Mouse (Mus musculus) liver, embryonic 13.5 days (tissue): ENCODE measurements at regions not wholly inside any gene's neighbourhood (a gene's known extent, or its start where the extent isn't known, plus 50 kb on each side); places are given as distances from the start of the nearest gene placed in this dataset.

Experiments
- ATAC-seq: fragments of 200-750 bp; cut with Nextera tagmentation; 2 replicates; pipeline ENCODE4 v1.8.0; 2017; ENCODE audit warnings: low read depth, mild to moderate bottlenecking, moderate number of reproducible peaks, moderate library complexity
- DNase-seq: peaks from one replicate; pipeline ENCODE4 v3.0.0; 2022
- H3K27ac ChIP-seq: fragments of 300-500 bp; sonication (generic); 2 replicates; pipeline ENCODE4 v1.5.1; 2015; ENCODE audit warnings: moderate library complexity, mild to moderate bottlenecking, inconsistent platforms
- H3K27me3 ChIP-seq: fragments of 300-500 bp; sonication (generic); 2 replicates; pipeline ENCODE4 v1.6.1; 2015; ENCODE audit warnings: mild to moderate bottlenecking, inconsistent platforms
- H3K36me3 ChIP-seq: fragments of 300-500 bp; sonication (generic); 2 replicates; pipeline ENCODE4 v1.6.1; 2015; ENCODE audit warnings: mild to moderate bottlenecking, inconsistent platforms
- H3K4me1 ChIP-seq: fragments of 300-500 bp; sonication (generic); replicated peaks from 2 replicates; pipeline ENCODE4 v1.6.1; 2015; ENCODE audit warnings: inconsistent platforms
- H3K4me2 ChIP-seq: fragments of 300-500 bp; sonication (generic); 2 replicates; pipeline ENCODE4 v1.6.1; 2015; ENCODE audit warnings: inconsistent platforms, mild to moderate bottlenecking, moderate library complexity
- H3K4me3 ChIP-seq: fragments of 300-500 bp; sonication (generic); replicated peaks from 2 replicates; pipeline ENCODE4 v1.5.1; 2015; ENCODE audit warnings: mild to moderate bottlenecking, inconsistent platforms
- H3K9ac ChIP-seq: fragments of 300-500 bp; sonication (generic); 2 replicates; pipeline ENCODE4 v1.6.1; 2015; ENCODE audit warnings: mild to moderate bottlenecking, inconsistent platforms
- H3K9me3 ChIP-seq: fragments of 300-500 bp; sonication (generic); replicated peaks from 2 replicates; pipeline ENCODE4 v1.6.1; 2016; ENCODE audit warnings: inconsistent platforms
- WGBS: fragments of 180-500 bp; shearing (Covaris S2); methylation state at CpG from one replicate; pipeline ENCODE4 v1.1.7; 2015; ENCODE audit not compliant: insufficient replicate concordance; 5-methylcytosine and 5-hydroxymethylcytosine counted together

GRCm38 (mm10) chr7:69770980-69771348, 595.6 kb downstream of the Nr2f2 start:
- no peaks in the 10 kb centered on the region for H3K9me3 ChIP-seq
- H3K27ac ChIP-seq, result no peak overlapping the region
- H3K9ac ChIP-seq, result no peak overlapping the region
- no peak overlapping the region for H3K4me2 ChIP-seq
- DNase-seq (no peak), ATAC-seq (no peak)
- WGBS, result 60% methylated on average over 5 of the region's 5 CpGs
- H3K27me3 ChIP-seq, result no peaks in the 10 kb centered on the region
- H3K4me1 ChIP-seq, result no peaks in the 10 kb centered on the region
- H3K4me3 ChIP-seq, result no peak overlapping the region
- no peaks in the 10 kb centered on the region for H3K36me3 ChIP-seq

DNA sequence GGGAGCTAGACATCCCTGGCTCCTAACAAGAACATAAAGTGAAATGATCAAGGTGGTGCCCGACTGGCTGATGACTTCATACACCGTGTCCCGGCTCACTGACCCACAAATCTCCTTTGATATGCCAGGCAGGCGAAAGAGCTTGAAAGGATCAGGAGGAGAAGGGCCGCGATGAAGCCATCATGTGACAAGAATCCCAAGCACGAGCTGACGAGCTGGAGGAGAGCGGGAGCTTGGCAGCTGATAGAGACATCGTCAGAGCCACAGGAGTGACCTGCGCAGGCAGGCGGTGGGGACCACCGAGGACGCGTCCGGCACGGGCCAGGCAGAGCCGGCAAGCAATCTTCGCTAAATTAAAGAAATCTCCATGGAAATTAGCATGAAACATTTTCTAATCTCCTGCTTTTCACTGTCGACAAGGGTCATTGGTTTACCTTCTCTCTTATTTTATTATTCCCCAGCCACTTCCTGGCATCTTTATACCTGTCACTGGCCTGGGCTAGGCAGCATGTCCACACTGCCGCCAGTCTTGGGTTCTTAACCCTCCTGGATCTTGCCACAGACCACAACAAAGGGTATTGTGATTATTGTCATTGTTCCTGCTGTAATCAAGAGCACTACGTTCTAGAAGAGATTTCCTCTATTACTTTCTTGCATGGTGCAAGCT, 596.1 kb downstream of the Nr2f2 start:
- H3K27ac ChIP-seq, result no peak overlapping the region
- H3K9me3 ChIP-seq, result no peaks in the 10 kb centered on the region
- 51% methylated on average over 22 of the region's 22 CpGs for WGBS
- H3K4me2 ChIP-seq, result no peak overlapping the region
- no peak for ATAC-seq
- no peaks in the 10 kb centered on the region for H3K36me3 ChIP-seq
- no peaks in the 10 kb centered on the region for H3K27me3 ChIP-seq
- no peaks in the 10 kb centered on the region for H3K4me1 ChIP-seq
- no peak for DNase-seq
- H3K9ac ChIP-seq, result no peak overlapping the region
- H3K4me3 ChIP-seq, result no peak overlapping the region

DNA sequence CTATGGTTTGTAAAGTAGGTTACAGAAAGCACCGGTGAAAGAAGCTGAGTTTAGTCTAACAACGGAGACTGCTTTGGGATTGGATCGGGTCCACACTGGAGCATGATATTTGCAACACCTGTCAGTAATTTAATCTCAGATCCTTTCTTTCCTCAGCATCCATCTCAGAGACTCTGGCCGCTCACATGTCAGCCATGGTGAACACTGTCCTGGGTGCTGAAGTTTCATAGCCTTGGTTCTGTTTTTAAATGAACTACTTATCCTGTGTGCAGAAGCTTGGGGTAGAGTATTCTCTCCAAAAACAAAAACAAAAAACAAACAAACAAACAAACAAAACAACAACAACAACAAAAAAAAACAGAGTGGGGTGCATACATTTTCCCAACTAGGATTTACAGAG, 600.1 kb downstream of the Nr2f2 start:
- WGBS, result 61% methylated on average over 4 of the region's 4 CpGs
- Histone ChIP-seq H3K9ac (no peak overlapping the region), H3K4me1 (no peaks in the 10 kb centered on the region), H3K4me2 (no peak overlapping the region), H3K27ac (no peak overlapping the region), H3K4me3 (no peak overlapping the region), H3K36me3 (no peaks in the 10 kb centered on the region), H3K9me3 (no peaks in the 10 kb centered on the region), H3K27me3 (no peaks in the 10 kb centered on the region)
- ATAC-seq, result no peak
- no peak for DNase-seq

DNA sequence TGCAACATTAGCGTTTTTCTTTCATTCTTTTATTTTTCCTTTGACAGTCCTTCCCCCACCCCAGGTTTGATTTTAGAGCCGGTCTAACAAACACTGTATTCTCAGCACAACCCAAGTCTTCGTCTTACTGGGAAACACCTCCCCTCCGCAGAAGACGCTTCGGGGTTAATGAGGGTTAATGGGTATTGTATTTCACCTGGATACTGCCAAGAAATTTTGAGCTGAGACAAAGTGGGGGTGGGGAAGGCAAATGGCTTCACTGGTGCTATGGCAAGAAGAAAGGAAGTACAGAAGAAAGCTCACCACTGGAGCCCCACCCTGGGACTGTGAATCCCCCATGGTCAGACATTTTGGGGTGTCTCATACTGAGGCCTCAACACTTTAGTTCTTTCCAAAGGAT, 626.0 kb downstream of the Nr2f2 start:
- H3K4me1 ChIP-seq, result no peaks in the 10 kb centered on the region
- no peak overlapping the region for H3K4me2 ChIP-seq
- H3K9ac ChIP-seq, result no peak overlapping the region
- H3K4me3 ChIP-seq, result no peak overlapping the region
- 72% methylated on average over 6 of the region's 6 CpGs for WGBS
- no peak for DNase-seq
- H3K27me3 ChIP-seq, result no peaks in the 10 kb centered on the region
- no peaks in the 10 kb centered on the region for H3K36me3 ChIP-seq
- no peaks in the 10 kb centered on the region for H3K9me3 ChIP-seq
- H3K27ac ChIP-seq, result no peak overlapping the region
- no peak for ATAC-seq

DNA sequence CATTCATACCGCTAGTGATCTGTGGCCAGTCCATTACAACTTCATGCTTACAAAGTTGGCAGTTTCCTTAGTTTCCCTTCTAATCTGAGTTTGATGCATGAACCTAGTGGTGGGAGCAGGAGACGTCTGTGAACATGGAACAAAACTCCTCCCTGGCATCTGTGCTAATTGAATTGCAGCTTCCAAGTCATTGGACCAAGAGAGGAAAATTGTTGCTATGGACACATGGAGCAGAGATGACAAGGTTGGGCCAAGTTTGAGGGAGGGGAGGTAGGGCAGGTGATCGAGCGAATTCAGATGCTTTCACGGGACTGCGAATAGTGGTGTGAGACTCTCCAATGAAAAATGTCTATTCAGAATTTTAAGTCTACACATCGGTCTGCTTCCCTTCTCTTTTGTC, 627.5 kb downstream of the Nr2f2 start:
- DNase-seq, result no peak
- Histone ChIP-seq H3K4me1 (no peaks in the 10 kb centered on the region), H3K4me3 (no peak overlapping the region), H3K9me3 (no peaks in the 10 kb centered on the region), H3K27me3 (no peaks in the 10 kb centered on the region), H3K9ac (no peak overlapping the region), H3K36me3 (no peaks in the 10 kb centered on the region), H3K27ac (no peak overlapping the region), H3K4me2 (no peak overlapping the region)
- WGBS, result 72% methylated on average over 7 of the region's 7 CpGs
- ATAC-seq, result no peak

- Histone ChIP-seq H3K27ac (no peak overlapping the region), H3K4me3 (no peak overlapping the region), H3K9me3 (no peaks in the 10 kb centered on the region), H3K27me3 (no peaks in the 10 kb centered on the region), H3K36me3 (no peaks in the 10 kb centered on the region), H3K9ac (no peak overlapping the region), H3K4me2 (no peak overlapping the region), H3K4me1 (no peaks in the 10 kb centered on the region)
- no peak for DNase-seq
- 78% methylated on average over 5 of the region's 5 CpGs for WGBS
- no peak for ATAC-seq
Observed at GRCm38 (mm10) chr7:69715081-69715480, 651.5 kb downstream of the Nr2f2 start.

DNA sequence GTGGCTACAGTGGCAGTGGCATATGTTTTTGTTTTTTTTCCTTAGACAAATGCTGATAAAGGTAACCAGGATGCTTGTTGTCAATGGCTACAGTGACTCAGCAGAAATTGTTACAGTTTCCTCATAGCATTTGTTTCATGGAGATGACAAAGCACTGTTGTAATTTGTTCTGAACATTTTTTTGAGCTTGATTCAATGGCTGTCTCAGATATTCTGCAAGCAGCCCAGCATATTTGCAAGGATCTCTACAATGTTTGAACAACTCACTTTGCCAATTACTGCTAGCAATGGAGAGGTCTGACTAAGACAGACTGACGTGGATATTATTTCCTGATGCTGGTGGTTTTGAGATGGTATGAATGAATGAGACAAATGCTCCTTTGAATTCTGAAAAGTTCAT, 696.3 kb downstream of the Nr2f2 start:
- DNase-seq (no peak), ATAC-seq (no peak)
- WGBS, result 44% methylated on average over 1 of the region's 1 CpGs
- no peaks in the 10 kb centered on the region for H3K27me3 ChIP-seq
- H3K9me3 ChIP-seq, result no peaks in the 10 kb centered on the region
- no peak overlapping the region for H3K27ac ChIP-seq
- no peaks in the 10 kb centered on the region for H3K4me1 ChIP-seq
- no peak overlapping the region for H3K4me2 ChIP-seq
- no peaks in the 10 kb centered on the region for H3K36me3 ChIP-seq
- H3K4me3 ChIP-seq, result no peak overlapping the region
- no peak overlapping the region for H3K9ac ChIP-seq

GRCm38 (mm10) chr7:69655583-69655982, 711.0 kb downstream of the Nr2f2 start:
- H3K4me3 ChIP-seq, result no peak overlapping the region
- 9% methylated on average over 9 of the region's 9 CpGs for WGBS
- H3K27me3 ChIP-seq, result no peaks in the 10 kb centered on the region
- no peaks in the 10 kb centered on the region for H3K4me1 ChIP-seq
- no peak overlapping the region for H3K27ac ChIP-seq
- DNase-seq (no peak), ATAC-seq (no peak)
- no peak overlapping the region for H3K4me2 ChIP-seq
- H3K9ac ChIP-seq, result no peak overlapping the region
- no peaks in the 10 kb centered on the region for H3K36me3 ChIP-seq
- no peaks in the 10 kb centered on the region for H3K9me3 ChIP-seq

DNA sequence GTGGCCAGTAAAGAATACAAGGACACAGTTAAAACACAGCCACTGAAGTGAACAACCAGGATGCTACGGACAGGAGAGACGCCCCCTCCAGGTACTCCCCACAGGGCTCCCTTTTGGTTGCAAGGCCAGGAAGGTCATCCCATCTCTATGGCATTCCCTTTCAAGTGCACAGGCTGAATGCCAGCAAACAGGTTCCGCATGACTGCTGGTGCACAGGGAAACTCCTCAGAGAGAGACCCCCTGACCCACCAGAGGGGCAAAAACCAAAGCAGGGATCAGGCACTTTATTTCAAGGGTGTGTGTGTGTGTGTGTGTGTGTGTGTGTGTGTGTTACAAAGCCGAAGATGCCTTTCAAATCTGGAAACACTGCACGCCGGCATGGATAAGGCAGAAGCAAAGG, 721.1 kb downstream of the Nr2f2 start:
- WGBS, result 60% methylated on average over 6 of the region's 6 CpGs
- ATAC-seq, result no peak
- DNase-seq, result no peak

DNA sequence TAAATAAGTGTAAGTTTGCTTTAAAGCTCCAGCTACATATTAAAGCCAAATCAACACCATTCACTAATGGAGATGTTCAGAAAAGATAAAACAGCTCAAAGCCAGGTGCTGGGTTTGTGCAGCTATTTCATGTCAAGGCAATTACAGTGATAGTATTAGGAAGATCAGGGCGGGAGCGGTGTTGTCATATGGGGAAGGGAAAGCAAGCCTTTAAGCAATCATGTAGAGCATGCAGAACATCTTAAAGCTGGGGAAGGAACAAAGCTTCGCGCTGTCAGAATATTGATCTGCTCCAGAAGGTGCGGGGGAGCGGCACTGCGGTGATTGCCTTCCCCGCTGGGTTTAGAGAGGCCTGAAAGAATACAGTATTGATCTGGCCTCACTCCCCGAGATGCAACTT, 724.9 kb downstream of the Nr2f2 start:
- ATAC-seq (no peak), DNase-seq (no peak)
- WGBS, result 53% methylated on average over 9 of the region's 9 CpGs
- no peak overlapping the region for H3K4me3 ChIP-seq
- no peaks in the 10 kb centered on the region for H3K4me1 ChIP-seq
- no peaks in the 10 kb centered on the region for H3K27me3 ChIP-seq
- no peaks in the 10 kb centered on the region for H3K9me3 ChIP-seq
- no peak overlapping the region for H3K27ac ChIP-seq
- H3K9ac ChIP-seq, result no peak overlapping the region
- H3K36me3 ChIP-seq, result no peaks in the 10 kb centered on the region
- no peak overlapping the region for H3K4me2 ChIP-seq

More for the DNA sequence above, 721.1 kb downstream of the Nr2f2 start:
- Histone ChIP-seq H3K4me3 (no peak overlapping the region), H3K4me1 (no peaks in the 10 kb centered on the region), H3K36me3 (no peaks in the 10 kb centered on the region), H3K27me3 (no peaks in the 10 kb centered on the region), H3K4me2 (no peak overlapping the region), H3K27ac (no peak overlapping the region), H3K9ac (no peak overlapping the region), H3K9me3 (no peaks in the 10 kb centered on the region)

- Histone ChIP-seq H3K27me3 (no peaks in the 10 kb centered on the region), H3K9ac (no peak overlapping the region), H3K4me3 (no peak overlapping the region), H3K4me2 (no peak overlapping the region), H3K4me1 (no peaks in the 10 kb centered on the region), H3K27ac (no peak overlapping the region), H3K36me3 (no peaks in the 10 kb centered on the region), H3K9me3 (no peaks in the 10 kb centered on the region)
- no peak for ATAC-seq
- no peak for DNase-seq
- WGBS, result 43% methylated on average over 3 of the region's 3 CpGs
Observed at GRCm38 (mm10) chr7:69599866-69600265, 766.7 kb downstream of the Nr2f2 start.

DNA sequence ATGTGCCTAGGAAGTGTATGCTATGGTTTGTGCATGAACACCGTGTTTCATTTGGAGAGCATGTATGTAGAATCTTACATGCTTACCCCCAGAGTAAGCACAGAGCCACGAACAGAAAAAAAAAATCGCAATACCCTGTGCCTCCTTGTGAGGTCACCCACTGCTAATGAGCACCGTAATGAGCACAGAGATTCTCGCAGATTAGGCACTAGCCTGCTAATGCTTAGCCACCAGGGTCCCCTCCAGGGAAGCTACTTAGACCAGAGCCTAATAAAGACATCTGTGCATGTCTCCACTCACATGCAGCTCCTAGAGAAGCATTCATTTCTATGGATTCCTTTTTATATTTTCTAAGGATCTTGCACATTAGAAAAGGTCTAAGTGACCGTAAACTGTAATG, 780.8 kb downstream of the Nr2f2 start:
- no peak for ATAC-seq

More for the DNA sequence above, 780.8 kb downstream of the Nr2f2 start:
- Histone ChIP-seq H3K9ac (no peak overlapping the region), H3K36me3 (no peaks in the 10 kb centered on the region), H3K27me3 (no peaks in the 10 kb centered on the region), H3K27ac (no peak overlapping the region), H3K4me3 (no peak overlapping the region), H3K4me2 (no peak overlapping the region), H3K4me1 (no peaks in the 10 kb centered on the region), H3K9me3 (no peaks in the 10 kb centered on the region)
- WGBS, result 45% methylated on average over 6 of the region's 6 CpGs
- DNase-seq, result no peak
